Mouse (Mus musculus) urinary bladder, postnatal 0 days (tissue): Measurements from ENCODE around the gene Kcnt2. TPM values are rescaled to one million over a fixed set of nuclear protein-coding genes. Genes with fewer than 3 reads are reported as not detected.

Experiments used
- polyA plus RNA-seq: library from polyadenylated mRNA; unstranded; fragments of >200 nt; fragmentation: Nextera tagmentation; extraction: Ambion mirVana; gene quantifications from 2 replicates; pipeline ENCODE4 v1.2.1, GENCODE M21; 2015

Gene Kcnt2
- 0.52 and 0.57 TPM in 2 replicates for polyA plus RNA-seq

DNA sequence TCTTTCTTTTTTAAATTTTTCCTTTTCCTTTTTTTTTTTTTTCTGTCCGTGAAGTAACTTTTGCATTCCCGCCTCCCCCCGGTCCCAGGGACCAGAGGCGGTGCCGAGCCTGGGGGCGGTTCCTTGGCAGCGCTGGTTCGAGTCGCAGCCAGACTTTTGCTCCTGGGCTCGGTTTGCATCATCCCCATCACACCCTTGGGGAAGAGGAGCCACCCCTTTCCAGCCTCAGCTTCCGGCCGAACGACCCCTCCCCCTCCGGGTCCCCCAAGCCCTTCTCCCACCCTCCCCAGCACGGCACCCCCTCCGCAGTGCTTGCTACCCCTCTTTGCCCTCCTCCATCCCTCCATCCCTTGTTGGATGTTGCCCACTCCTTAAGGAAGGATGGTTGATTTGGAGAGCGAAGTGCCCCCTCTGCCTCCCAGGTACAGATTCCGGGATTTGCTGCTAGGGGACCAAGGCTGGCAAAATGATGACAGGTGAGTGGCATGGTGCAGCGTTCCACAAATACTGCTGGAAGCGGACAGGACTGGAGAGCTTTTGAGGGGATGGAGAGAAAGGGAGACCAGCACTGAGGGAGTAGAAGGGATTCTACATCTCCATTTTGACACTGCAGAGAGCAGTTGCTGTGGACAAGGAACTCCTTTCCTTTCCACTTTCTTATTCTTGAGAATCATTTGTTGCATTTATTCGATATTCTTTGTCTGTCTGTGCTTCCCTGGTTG is at the start of gene Kcnt2:
Kcnt2 (plus strand) TSS at position 283 of the 722 bp plus-strand sequence.

Other genes with a start within 250 kb of the Kcnt2 start
- 14.9 and 24.8 TPM in 2 replicates for gene Cfh, start 62.4 kb upstream of the Kcnt2 start, polyA plus RNA-seq